Mouse (Mus musculus) Patski (cell line): ENCODE measurements around the gene Prss35. TPM values are rescaled to one million over a fixed set of nuclear protein-coding genes. Genes with fewer than 3 reads are reported as not detected.

Experiments
- ATAC-seq: fragments of 100-300 bp; one replicate; pipeline ENCODE4 v1.8.0; 2021
- CTCF ChIA-PET: fragments of 350-600 bp; sonication (Branson Sonifier 250); formaldehyde crosslinking; loops from one replicate; lab custom pipeline; 2022; ENCODE audit warnings: inconsistent platforms; lab: Charles Lee
- POLR2A ChIA-PET: fragments of 350-600 bp; sonication (Branson Sonifier 250); formaldehyde crosslinking; loops from one replicate; lab custom pipeline; 2022; ENCODE audit warnings: antibody characterized with exemption, inconsistent platforms; lab: Charles Lee
- DNase-seq: peaks from one replicate; pipeline ENCODE4 v3.0.0-alpha.2; 2011; ENCODE audit warnings: low read depth, low spot score
- H3K27me3 ChIP-seq: fragments of 371-371 bp; one replicate; pipeline ENCODE4 v1.5.1; 2021
- CTCF ChIP-seq: fragments of 100-300 bp; IDR thresholded peaks from one replicate; pipeline ENCODE4 v1.5.1; 2021
- in situ Hi-C: fragments of 300-500 bp; cut with MboI; formaldehyde crosslinking; loops from 3 replicates; pipeline ENCODE4 v1.11.1; 2018; ENCODE audit warnings: low pct_unique_long_range_greater_than_20kb, mixed read lengths
- polyA plus RNA-seq: library from polyadenylated mRNA; unstranded; gene quantifications from one replicate; pipeline ENCODE4 v1.2.3, GENCODE M21; 2021

The Prss35 gene
- polyA plus RNA-seq = 2.7 TPM

DNA sequence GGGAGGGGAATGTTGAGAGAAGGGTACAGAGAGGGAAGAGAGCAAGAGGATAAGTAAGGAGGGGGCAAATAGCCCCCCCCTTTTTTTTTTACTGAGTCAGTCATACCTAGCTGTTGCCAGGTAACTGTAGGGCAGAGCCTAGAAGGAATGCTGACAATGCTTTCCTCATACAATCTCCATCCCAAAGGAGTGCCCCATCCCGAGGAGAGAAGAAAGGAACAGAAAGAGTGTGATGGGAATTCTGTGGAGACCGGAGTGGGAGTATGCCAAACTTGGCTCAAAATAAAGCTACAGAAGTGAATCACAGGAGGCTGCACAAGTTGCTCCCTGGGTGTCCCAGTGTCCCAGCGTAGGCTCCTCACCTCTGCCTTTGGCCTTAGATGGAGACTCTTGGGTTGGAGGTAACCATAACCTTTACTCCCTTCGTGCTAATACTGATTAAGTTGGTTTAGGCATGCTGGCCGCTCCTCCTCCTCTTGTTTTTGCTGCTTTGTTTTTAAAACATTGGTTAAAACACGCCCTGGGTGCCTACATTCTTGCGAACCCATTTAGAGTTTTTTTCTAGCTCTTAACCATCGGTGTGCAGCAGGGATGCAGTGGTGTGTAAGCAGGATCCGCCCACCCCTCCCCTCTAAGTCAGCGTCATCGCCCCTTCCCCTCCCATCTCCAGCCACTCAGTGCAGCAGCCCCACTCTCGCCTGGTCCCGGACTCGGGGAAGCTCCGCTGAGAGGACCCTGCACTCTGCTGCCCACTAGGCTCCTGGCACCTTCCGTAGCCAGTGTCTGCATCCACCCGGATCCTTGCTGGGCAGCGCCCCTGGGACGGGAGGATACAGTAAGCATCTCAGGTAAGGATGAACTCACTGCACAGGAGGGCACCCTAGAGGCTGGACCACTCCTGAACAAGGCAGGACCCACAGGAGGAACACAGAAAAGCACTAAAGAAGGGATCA lies at the start of gene Prss35:
TSS of gene Prss35 (plus strand) at position 691 of the 953 bp plus-strand sequence.
- CTCF ChIA-PET = interaction anchor here (0.6 to 1.0 kb wide), 2 partner anchors 51 to 148 kb away, joined by 3 to 4 read pairs; no protein-coding TSS in a partner anchor
- peak; percentile 18 for TF ChIP-seq CTCF

DNA sequence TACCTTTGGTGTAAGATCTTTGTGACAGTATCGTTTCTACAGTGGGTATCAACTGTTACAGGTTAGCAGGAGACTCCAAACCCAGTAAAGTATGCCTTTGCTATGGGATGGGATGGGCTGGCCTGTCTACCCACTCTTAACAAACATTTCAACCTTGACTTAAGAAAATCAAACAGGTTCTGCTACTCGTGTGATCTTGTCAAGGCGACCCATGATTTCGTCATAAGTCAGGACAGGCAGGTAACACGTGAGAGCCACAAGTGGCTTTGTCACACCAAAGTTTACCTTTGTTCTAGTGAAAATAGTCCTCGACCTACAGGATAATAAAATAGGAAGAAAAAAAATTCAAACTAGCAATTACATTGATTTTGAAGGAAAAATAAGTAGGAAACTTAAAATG lies 49.5 kb upstream of the Prss35 start:
- no peak for ATAC-seq
- TF ChIP-seq CTCF = no peak
- ChIA-PET CTCF (interaction anchor here (0.8 kb wide), 1 partner anchor 10 kb away, joined by 3 read pairs; no protein-coding TSS in a partner anchor), POLR2A (no interaction called here)
- DNase-seq = no peak
- in situ Hi-C loops = no loop called here
- no peaks in the 10 kb centered on the region for H3K27me3 ChIP-seq

More for the DNA sequence above, at the start of gene Prss35:
- in situ Hi-C loops = loop anchor here (5.0 to 10.0 kb wide), 2 partner anchors 36 to 278 kb away; partner anchors contain the start of genes Dop1a and Ube2cbp
- H3K27me3 ChIP-seq = no peaks in the 10 kb centered on the region
- POLR2A ChIA-PET = no interaction called here
- peak; percentile 31 for ATAC-seq
- DNase-seq = no peak

DNA sequence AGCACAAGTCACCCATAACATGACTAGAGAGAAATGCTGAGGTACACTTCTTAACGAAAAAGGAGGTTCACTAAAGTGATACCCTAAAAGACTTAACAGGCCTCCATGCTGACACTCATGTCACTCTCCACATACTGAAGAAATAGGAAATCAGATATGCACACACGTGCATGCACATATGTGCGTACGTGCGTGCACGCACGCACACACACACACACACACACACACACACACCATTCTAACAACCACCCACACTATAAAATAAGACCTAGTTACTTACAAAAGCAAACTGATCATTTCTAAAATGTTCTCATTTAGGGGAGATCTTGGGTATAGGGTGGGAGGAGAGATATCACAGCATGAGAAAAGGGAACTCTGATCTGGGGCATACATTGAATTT lies 48.8 kb upstream of the Prss35 start:
- CTCF ChIA-PET = interaction anchor here (0.8 kb wide), 1 partner anchor 10 kb away, joined by 3 read pairs; no protein-coding TSS in a partner anchor
- ATAC-seq (no peak), DNase-seq (no peak)
- POLR2A ChIA-PET = no interaction called here
- in situ Hi-C loops = no loop called here
- no peak for TF ChIP-seq CTCF
- H3K27me3 ChIP-seq = no peaks in the 10 kb centered on the region

DNA sequence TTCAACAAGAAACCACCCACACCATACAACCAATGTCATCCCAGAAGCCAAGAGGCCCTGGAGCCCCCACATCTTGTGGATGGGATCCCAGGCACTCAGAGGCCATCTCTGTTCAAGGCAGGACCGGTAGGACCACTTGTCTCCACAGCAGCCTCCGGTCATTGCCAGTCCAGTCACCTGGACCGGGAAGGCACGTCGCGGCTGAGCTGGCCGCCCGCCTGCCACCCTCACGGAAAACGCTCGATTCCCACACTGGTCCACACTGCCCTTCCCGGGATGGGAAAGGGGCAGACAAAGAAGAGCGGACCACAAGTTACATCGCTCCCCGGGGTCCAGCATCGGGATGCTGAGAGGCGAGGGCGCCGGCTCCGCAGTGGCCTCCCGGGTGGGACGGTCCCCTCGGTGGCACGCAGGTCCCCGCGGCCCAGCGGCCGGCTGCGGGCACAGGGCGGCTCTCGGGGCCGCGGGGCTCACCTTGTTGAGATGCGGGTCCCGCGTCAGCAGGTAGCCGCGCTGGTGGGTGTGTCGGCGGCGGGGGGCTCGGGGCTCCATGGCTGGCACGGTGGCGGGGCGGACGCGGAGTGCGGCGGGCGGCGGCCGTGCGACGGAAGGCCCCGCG lies 48.1 kb upstream of the Prss35 start:
- in situ Hi-C loops = no loop called here
- CTCF ChIA-PET = no interaction called here
- no peak for TF ChIP-seq CTCF
- POLR2A ChIA-PET = no interaction called here
- no peaks in the 10 kb centered on the region for H3K27me3 ChIP-seq
- ATAC-seq = peak; percentile 72
- no peak for DNase-seq

DNA sequence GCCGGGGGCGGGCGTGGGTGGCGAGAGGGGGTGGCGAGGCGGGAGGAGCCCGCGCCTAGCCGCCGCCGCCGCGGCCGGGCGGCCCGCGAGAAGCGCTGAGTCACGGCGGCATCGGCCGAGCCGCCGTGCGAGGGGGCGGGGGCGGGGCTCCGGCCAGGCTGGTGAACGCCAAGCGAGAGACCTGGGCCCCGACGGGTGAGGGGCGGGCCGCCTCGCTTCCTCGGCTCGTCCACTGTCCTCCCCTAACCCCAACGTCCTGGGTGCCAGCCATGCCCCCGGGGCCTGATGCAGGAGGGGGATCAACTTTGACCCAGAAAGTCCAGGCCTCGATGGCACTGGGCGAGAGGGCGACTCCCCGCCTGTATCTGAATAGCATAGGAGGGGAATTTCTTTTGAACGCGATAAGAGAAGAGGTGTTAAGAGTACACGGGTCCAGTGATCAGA lies 47.6 kb upstream of the Prss35 start, which contains the start of gene Me1:
TSS of gene Me1 (minus strand) at position 136 of the 444 bp plus-strand sequence.
- CTCF ChIA-PET = no interaction called here
- no peak for DNase-seq
- in situ Hi-C loops = no loop called here
- TF ChIP-seq CTCF = no peak
- ATAC-seq = peak; percentile 91
- POLR2A ChIA-PET = no interaction called here
- H3K27me3 ChIP-seq = no peaks in the 10 kb centered on the region

DNA sequence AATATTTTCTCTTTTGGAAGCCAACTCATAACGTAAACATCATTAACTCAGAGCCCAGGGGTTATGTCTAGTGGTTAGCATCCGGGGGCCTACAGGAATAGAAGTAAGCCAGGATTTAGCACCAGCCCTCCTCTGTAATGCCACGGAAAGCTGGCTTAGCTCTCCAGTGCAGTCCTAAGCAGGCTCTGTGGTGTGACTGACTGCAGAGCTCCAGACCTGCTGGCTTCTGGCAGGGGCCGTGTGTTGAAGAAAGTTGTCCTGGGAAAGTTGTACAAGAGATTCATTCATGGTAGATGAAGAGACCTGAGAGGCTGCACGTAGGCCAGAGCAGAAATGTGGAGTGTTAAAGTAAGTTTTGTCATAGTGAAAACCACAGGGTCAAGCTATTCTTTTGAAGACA lies 42.2 kb upstream of the Prss35 start:
- DNase-seq (peak; percentile 10), ATAC-seq (peak; percentile 73)
- no peaks in the 10 kb centered on the region for H3K27me3 ChIP-seq
- in situ Hi-C loops = no loop called here
- ChIA-PET CTCF (interaction anchor here (0.7 to 1.8 kb wide), 3 partner anchors 15 to 109 kb away, joined by 3 to 7 read pairs (median 3); no protein-coding TSS in a partner anchor), POLR2A (interaction anchor here (1.4 kb wide), 1 partner anchor 15 kb away, joined by 4 read pairs; no protein-coding TSS in a partner anchor)
- TF ChIP-seq CTCF = no peak

DNA sequence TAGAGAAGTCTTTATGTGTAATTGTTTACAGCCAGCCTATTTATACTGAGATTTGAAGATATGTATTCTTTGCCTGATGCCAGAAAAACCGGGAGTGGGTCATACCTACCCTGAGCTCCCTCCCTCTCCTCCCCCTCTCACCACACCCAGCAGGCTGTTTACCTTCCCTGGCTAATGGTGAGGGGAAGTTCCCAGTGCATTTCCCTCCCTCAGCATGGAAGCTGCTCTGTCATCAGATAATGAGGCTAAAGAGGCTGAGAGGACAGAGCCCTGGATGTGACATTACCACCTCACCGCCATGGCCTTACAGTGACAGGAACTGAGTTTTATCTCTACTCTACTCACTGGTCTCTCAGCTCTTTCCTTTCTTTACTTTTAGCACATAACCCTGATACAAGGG lies 41.6 kb upstream of the Prss35 start:
- ATAC-seq = no peak
- TF ChIP-seq CTCF = no peak
- CTCF ChIA-PET = interaction anchor here (1.4 to 1.8 kb wide), 3 partner anchors 35 to 110 kb away, joined by 3 to 7 read pairs (median 4); no protein-coding TSS in a partner anchor
- POLR2A ChIA-PET = interaction anchor here (1.0 to 1.4 kb wide), 2 partner anchors 14 to 57 kb away, joined by 3 to 4 read pairs; no protein-coding TSS in a partner anchor
- no peaks in the 10 kb centered on the region for H3K27me3 ChIP-seq
- in situ Hi-C loops = no loop called here
- DNase-seq = no peak

DNA sequence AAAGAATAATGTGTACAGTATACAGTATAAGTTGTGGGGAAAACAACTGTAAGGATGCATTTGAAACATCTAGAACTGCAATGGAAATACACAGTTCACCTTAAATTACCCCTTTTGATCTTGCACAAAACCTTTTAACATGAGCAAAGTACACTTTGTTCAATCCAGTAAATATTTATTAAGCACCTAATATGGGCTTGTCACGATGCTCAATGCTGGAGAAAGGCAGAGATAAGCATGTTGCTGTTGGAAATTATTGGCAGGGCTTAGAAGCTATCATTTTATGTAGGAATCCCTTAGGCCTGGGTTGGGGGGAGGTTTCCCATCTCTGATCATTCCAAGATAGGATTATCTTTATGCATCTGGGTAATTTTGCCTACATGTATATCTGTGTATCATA lies 36.0 kb upstream of the Prss35 start:
- ChIA-PET CTCF (no interaction called here), POLR2A (no interaction called here)
- H3K27me3 ChIP-seq = no peaks in the 10 kb centered on the region
- no peak for DNase-seq
- no peak for ATAC-seq
- no peak for TF ChIP-seq CTCF
- in situ Hi-C loops = loop anchor here (5.0 kb wide), 1 partner anchor 35 kb away; the partner anchor contains the start of gene Prss35

DNA sequence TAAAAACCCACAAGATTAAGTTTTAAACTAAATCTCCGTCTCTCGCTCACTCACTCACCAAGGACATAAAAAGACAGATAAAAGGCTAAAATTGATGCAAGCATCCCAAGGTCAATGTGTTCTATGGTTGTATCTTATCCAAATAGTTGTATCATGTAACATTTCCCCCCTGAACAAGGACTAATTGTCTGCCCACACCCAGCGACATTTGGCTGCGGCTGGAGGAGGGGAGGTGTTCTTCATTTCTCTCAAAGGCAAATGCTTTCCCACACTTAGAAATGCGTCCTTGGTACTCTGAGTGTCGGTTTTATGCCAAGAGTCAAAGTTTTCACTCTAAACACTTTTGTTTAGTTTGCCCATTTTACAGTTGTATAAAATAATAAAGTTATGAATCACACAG lies 34.5 kb upstream of the Prss35 start:
- no peak for TF ChIP-seq CTCF
- no peaks in the 10 kb centered on the region for H3K27me3 ChIP-seq
- ATAC-seq (no peak), DNase-seq (no peak)
- in situ Hi-C loops = loop anchor here (5.0 kb wide), 1 partner anchor 33 kb away; the partner anchor contains the start of gene Prss35
- CTCF ChIA-PET = interaction anchor here (0.7 kb wide), 1 partner anchor 55 kb away, joined by 3 read pairs; no protein-coding TSS in a partner anchor
- POLR2A ChIA-PET = no interaction called here

DNA sequence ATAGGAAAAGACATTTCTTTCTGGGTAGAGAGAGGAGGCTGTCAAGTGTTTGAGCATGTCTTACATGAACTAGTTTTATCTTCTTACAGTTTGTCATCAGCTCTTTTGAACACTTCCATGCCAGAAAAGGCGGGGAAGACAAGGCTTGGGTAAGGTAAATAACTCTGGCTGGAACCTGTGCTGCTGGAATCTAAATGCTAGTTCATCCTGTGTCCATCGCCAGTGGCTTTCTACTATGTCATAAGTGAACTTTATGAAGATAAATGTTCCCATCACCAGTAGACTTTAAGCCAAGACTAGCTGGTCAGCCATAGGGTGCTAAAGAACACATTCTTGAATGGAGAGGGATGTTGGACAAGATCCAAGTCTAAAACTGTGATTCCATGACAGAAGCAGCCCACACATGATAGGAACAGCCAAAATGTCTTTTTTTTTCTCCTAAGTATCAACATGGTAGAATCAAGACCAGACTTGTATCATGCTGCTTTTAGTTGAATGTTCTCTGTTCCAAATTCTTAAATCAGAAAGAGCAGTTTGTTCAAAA lies 33.3 kb upstream of the Prss35 start:
- DNase-seq (no peak), ATAC-seq (no peak)
- no peak for TF ChIP-seq CTCF

More for the DNA sequence above, 33.3 kb upstream of the Prss35 start:
- CTCF ChIA-PET = no interaction called here
- in situ Hi-C loops = no loop called here
- no peaks in the 10 kb centered on the region for H3K27me3 ChIP-seq
- POLR2A ChIA-PET = no interaction called here
